Mouse (Mus musculus): ENCODE data around the gene Aspdh. TPM values are rescaled to one million over a fixed set of nuclear protein-coding genes. Genes with fewer than 3 reads are reported as not detected.

The Aspdh gene
- polyA plus RNA-seq, 1 experiment: not detected

- no peak for TF ChIP-seq POLR2A (IDR thresholded peaks at IDR 0.05; ENCODE audit: borderline replicate concordance, low read depth, low read length)
- TF ChIP-seq CTCF (IDR thresholded peaks at IDR 0.05; ENCODE audit: low read depth, low read length): no peak
- Histone ChIP-seq H3K4me3 (ENCODE audit: insufficient read depth, low read length) (no peak overlapping the region), H3K27ac (ENCODE audit: insufficient read depth, low read depth, low read length) (no peak overlapping the region), H3K4me1 (ENCODE audit: control insufficient read depth, insufficient read depth, low read length) (no peaks in the 10 kb centered on the region)
Observed at GRCm38 (mm10) chr7:44445528-44445923, 19.7 kb upstream of the Aspdh start.

- TF ChIP-seq POLR2A (IDR thresholded peaks at IDR 0.05; ENCODE audit: borderline replicate concordance, low read depth, low read length) (no peak), CTCF (IDR thresholded peaks at IDR 0.05; ENCODE audit: low read depth, low read length) (no peak)
- Histone ChIP-seq H3K4me1 (ENCODE audit: control insufficient read depth, insufficient read depth, low read length) (no peaks in the 10 kb centered on the region), H3K27ac (ENCODE audit: insufficient read depth, low read depth, low read length) (no peak overlapping the region), H3K4me3 (ENCODE audit: insufficient read depth, low read length) (no peak overlapping the region)
Observed at GRCm38 (mm10) chr7:44446070-44446855, 18.9 kb upstream of the Aspdh start.

DNA sequence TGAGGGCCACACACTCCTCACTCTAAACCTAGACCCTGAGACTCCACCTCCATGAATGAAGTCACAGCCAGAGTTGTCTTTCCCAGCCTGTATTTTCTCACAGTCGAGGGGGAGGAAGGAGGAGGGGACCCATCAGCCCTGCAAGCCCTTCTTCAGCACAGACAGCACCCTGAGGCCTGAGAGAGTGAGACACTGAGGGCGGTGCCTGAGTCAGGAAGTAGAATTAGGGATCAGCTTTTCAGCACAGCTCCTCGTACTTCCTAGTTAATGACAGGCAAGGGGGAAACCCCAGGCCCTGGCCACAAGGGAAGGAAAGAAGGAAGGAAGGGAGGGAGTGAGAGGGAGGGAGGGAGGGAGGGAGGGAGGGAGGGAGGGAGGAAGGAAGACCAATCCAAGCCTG lies 11.9 kb upstream of the Aspdh start:
- TF ChIP-seq CTCF (IDR thresholded peaks at IDR 0.05; ENCODE audit: low read depth, low read length): no peak
- no peak for TF ChIP-seq POLR2A (IDR thresholded peaks at IDR 0.05; ENCODE audit: borderline replicate concordance, low read depth, low read length)
- H3K27ac ChIP-seq (ENCODE audit: insufficient read depth, low read depth, low read length): peak overlapping the region; percentile 13
- peaks cover 7% of the 10 kb centered on the region for H3K4me1 ChIP-seq (ENCODE audit: control insufficient read depth, insufficient read depth, low read length)
- H3K4me3 ChIP-seq (ENCODE audit: insufficient read depth, low read length): no peak overlapping the region

- peaks cover 7% of the 10 kb centered on the region for H3K4me1 ChIP-seq (ENCODE audit: control insufficient read depth, insufficient read depth, low read length)
- H3K27ac ChIP-seq (ENCODE audit: insufficient read depth, low read depth, low read length): no peak overlapping the region
- H3K4me3 ChIP-seq (ENCODE audit: insufficient read depth, low read length): no peak overlapping the region
- TF ChIP-seq CTCF (IDR thresholded peaks at IDR 0.05; ENCODE audit: low read depth, low read length) (no peak), POLR2A (IDR thresholded peaks at IDR 0.05; ENCODE audit: borderline replicate concordance, low read depth, low read length) (no peak)
Observed at GRCm38 (mm10) chr7:44456302-44456701, 8.9 kb upstream of the Aspdh start.

- Histone ChIP-seq H3K27ac (ENCODE audit: insufficient read depth, low read depth, low read length) (no peak overlapping the region), H3K4me3 (ENCODE audit: insufficient read depth, low read length) (no peak overlapping the region), H3K4me1 (ENCODE audit: control insufficient read depth, insufficient read depth, low read length) (no peaks in the 10 kb centered on the region)
- no peak for TF ChIP-seq CTCF (IDR thresholded peaks at IDR 0.05; ENCODE audit: low read depth, low read length)
Observed at GRCm38 (mm10) chr7:44460067-44460466, 5.1 kb upstream of the Aspdh start.

DNA sequence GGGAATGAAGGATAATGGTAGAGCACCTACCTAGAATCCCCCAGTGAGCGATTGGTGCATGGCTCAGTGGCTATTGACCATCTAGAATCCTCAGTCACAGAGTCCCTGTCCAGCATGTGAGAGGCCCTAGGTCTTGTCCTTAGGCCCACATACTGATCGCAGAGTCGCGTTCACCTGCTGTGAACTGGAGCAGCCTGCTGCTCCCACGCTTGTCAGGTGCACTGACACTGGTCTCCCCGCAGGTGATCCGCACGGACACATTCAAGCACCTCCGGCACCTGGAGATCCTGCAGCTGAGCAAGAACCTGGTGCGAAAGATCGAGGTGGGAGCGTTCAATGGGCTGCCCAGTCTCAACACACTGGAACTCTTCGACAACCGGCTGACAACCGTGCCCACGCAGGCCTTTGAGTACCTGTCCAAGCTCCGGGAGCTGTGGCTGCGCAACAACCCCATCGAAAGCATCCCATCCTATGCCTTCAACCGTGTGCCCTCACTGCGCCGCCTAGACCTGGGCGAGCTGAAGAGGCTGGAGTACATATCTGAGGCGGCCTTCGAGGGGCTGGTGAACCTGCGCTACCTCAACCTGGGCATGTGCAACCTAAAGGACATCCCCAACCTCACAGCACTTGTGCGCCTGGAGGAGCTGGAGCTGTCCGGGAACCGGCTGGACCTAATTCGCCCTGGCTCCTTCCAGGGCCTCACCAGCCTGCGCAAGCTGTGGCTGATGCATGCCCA lies 4.3 kb upstream of the Aspdh start:
- TF ChIP-seq POLR2A (IDR thresholded peaks at IDR 0.05; ENCODE audit: borderline replicate concordance, low read depth, low read length) (no peak), CTCF (IDR thresholded peaks at IDR 0.05; ENCODE audit: low read depth, low read length) (no peak)
- H3K27ac ChIP-seq (ENCODE audit: insufficient read depth, low read depth, low read length): no peak overlapping the region
- H3K4me3 ChIP-seq (ENCODE audit: insufficient read depth, low read length): no peak overlapping the region
- H3K4me1 ChIP-seq (ENCODE audit: control insufficient read depth, insufficient read depth, low read length): no peaks in the 10 kb centered on the region

DNA sequence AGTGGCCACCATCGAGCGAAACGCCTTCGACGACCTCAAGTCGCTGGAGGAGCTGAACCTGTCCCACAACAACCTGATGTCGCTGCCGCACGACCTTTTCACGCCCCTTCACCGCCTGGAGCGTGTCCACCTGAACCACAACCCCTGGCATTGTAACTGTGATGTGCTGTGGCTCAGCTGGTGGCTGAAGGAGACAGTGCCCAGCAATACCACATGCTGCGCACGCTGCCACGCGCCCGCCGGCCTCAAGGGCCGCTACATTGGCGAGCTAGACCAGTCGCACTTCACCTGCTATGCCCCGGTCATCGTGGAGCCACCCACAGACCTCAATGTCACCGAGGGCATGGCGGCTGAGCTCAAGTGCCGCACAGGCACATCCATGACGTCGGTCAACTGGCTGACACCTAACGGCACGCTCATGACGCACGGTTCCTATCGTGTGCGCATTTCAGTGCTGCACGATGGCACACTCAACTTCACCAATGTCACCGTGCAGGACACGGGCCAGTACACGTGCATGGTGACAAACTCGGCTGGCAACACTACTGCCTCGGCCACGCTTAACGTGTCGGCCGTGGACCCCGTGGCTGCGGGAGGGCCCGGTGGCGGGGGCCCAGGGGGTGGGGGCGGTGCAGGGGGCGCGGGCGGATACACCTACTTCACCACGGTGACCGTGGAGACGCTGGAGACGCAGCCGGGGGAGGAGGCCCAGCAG lies 3.5 kb upstream of the Aspdh start:
- TF ChIP-seq POLR2A (IDR thresholded peaks at IDR 0.05; ENCODE audit: borderline replicate concordance, low read depth, low read length) (no peak), CTCF (IDR thresholded peaks at IDR 0.05; ENCODE audit: low read depth, low read length) (no peak)
- no peak overlapping the region for H3K4me3 ChIP-seq (ENCODE audit: insufficient read depth, low read length)
- no peaks in the 10 kb centered on the region for H3K4me1 ChIP-seq (ENCODE audit: control insufficient read depth, insufficient read depth, low read length)
- no peak overlapping the region for H3K27ac ChIP-seq (ENCODE audit: insufficient read depth, low read depth, low read length)

- no peak for TF ChIP-seq POLR2A (IDR thresholded peaks at IDR 0.05; ENCODE audit: borderline replicate concordance, low read depth, low read length)
- no peak for TF ChIP-seq CTCF (IDR thresholded peaks at IDR 0.05; ENCODE audit: low read depth, low read length)
- no peaks in the 10 kb centered on the region for H3K4me1 ChIP-seq (ENCODE audit: control insufficient read depth, insufficient read depth, low read length)
- no peak overlapping the region for H3K4me3 ChIP-seq (ENCODE audit: insufficient read depth, low read length)
- no peak overlapping the region for H3K27ac ChIP-seq (ENCODE audit: insufficient read depth, low read depth, low read length)
Observed at GRCm38 (mm10) chr7:44462218-44463055, 2.8 kb upstream of the Aspdh start.

GRCm38 (mm10) chr7:44463056-44463425 lies 2.1 kb upstream of the Aspdh start:
- H3K4me3 ChIP-seq (ENCODE audit: insufficient read depth, low read length): no peak overlapping the region
- no peaks in the 10 kb centered on the region for H3K4me1 ChIP-seq (ENCODE audit: control insufficient read depth, insufficient read depth, low read length)
- TF ChIP-seq POLR2A (IDR thresholded peaks at IDR 0.05; ENCODE audit: borderline replicate concordance, low read depth, low read length) (no peak), CTCF (IDR thresholded peaks at IDR 0.05; ENCODE audit: low read depth, low read length) (no peak)
- no peak overlapping the region for H3K27ac ChIP-seq (ENCODE audit: insufficient read depth, low read depth, low read length)
